ENCODE assay signal across 8 mouse cellular contexts in genomic region chr6:134773961-134774360, GRCm38 (mm10). TPM values are rescaled to one million over a fixed set of nuclear protein-coding genes. Genes with fewer than 3 reads are reported as not detected.
A peak's percentile ranks its signal among the peaks of the same experiment; 100 is the strongest.
DNase-seq lines count a peak whose midpoint lies in the region; ATAC-seq and TF ChIP-seq lines count a peak whose summit lies in the region.

No protein-coding gene starts in this region.

- peak overlapping the region; percentile 25; the same call in 1 of the 2 replicates for H3K4me2 ChIP-seq in stomach, embryonic 15.5 days
- no peak overlapping the region for H3K4me2 ChIP-seq in hindbrain, embryonic 14.5 days (replicated peaks)

- peak in 1 of 2 experiments; percentile 28; a peak in 2 of 4 replicates for TF ChIP-seq EP300 in MEL (IDR thresholded peaks at IDR 0.05; ENCODE audit: low read depth in 1 of 2, low read length in 2 of 2)

- TF ChIP-seq RAD21 in MEL (IDR thresholded peaks at IDR 0.05; ENCODE audit: low read depth, low read length) = no peak

- TF ChIP-seq POLR2A in MEL (IDR thresholded peaks at IDR 0.05; ENCODE audit: control insufficient read depth in 1 of 2, insufficient read depth in 1 of 2, low read depth in 1 of 2, low read length in 2 of 2, poor library complexity in 1 of 2) = no peak

- no peaks in the 10 kb centered on the region for H3K79me2 ChIP-seq in MEL (ENCODE audit: control insufficient read depth, insufficient read depth, low read length, poor library complexity)

- no peak for TF ChIP-seq CTCF in MEL (IDR thresholded peaks at IDR 0.05 in 2 of 3, conservative IDR thresholded peaks at IDR 0.05 in 1 of 3; ENCODE audit: control insufficient read depth in 1 of 3, insufficient read depth in 1 of 3, low read depth in 2 of 3, low read length in 3 of 3, poor library complexity in 1 of 3, severe bottlenecking in 1 of 3)

- peak; percentile 91 for ATAC-seq in stomach, embryonic 15.5 days (ENCODE audit: insufficient read depth, low FRiP score, low read depth)
- no peak for ATAC-seq in hindbrain, embryonic 14.5 days (ENCODE audit: low FRiP score)

- DNase-seq in MEL (ENCODE audit: low read depth, low spot score) = peak; percentile 73
- peak; percentile 79 for DNase-seq in brain, adult 2 months (ENCODE audit: low read depth, low spot score)
- DNase-seq in heart, adult 11 months = peak; percentile 95
- DNase-seq in kidney, postnatal 10 days = peak; percentile 27
- DNase-seq in frontal cortex, adult 2 months (ENCODE audit: extremely low spot score in 1 of 2, low spot score in 1 of 2) = no peak
- DNase-seq in hindbrain, embryonic 14.5 days (ENCODE audit: low spot score) = no peak
- no peak for DNase-seq in urinary bladder, postnatal 25 days (ENCODE audit: low spot score)

- H3K9ac ChIP-seq in MEL (ENCODE audit: control insufficient read depth, low read depth, low read length, poor library complexity, severe bottlenecking) = no peak overlapping the region
- no peak overlapping the region for H3K9ac ChIP-seq in stomach, embryonic 15.5 days
- no peak overlapping the region for H3K9ac ChIP-seq in hindbrain, embryonic 14.5 days

- no peak overlapping the region for H3K4me3 ChIP-seq in MEL (ENCODE audit: control insufficient read depth in 1 of 2, insufficient read depth in 1 of 2, low read depth in 2 of 2, low read length in 2 of 2)
- H3K4me3 ChIP-seq in stomach, embryonic 15.5 days (replicated peaks) = no peak overlapping the region
- no peak overlapping the region for H3K4me3 ChIP-seq in hindbrain, embryonic 14.5 days (replicated peaks; ENCODE audit: low read length)

- H3K27ac ChIP-seq in MEL (ENCODE audit: control insufficient read depth, low read depth, low read length) = no peak overlapping the region
- H3K27ac ChIP-seq in stomach, embryonic 15.5 days = peak overlapping the region; percentile 57
- no peak overlapping the region for H3K27ac ChIP-seq in hindbrain, embryonic 14.5 days

- no peaks in the 10 kb centered on the region for H3K9me3 ChIP-seq in MEL (replicated peaks; ENCODE audit: insufficient read depth, low read length)
- no peaks in the 10 kb centered on the region for H3K9me3 ChIP-seq in stomach, embryonic 15.5 days
- no peaks in the 10 kb centered on the region for H3K9me3 ChIP-seq in hindbrain, embryonic 14.5 days (ENCODE audit: control insufficient read depth, low read length)

- peaks cover 0 to 7% of the 10 kb centered on the region in 2 experiments; a peak in 3 of 4 replicates for H3K4me1 ChIP-seq in MEL (ENCODE audit: control insufficient read depth in 1 of 2, insufficient read depth in 2 of 2, low read length in 2 of 2)
- H3K4me1 ChIP-seq in stomach, embryonic 15.5 days = no peaks in the 10 kb centered on the region
- no peaks in the 10 kb centered on the region for H3K4me1 ChIP-seq in hindbrain, embryonic 14.5 days (replicated peaks; ENCODE audit: control insufficient read depth, insufficient read depth, low read length)

- H3K27me3 ChIP-seq in MEL (ENCODE audit: control insufficient read depth in 1 of 2, insufficient read depth in 2 of 2, low read length in 2 of 2) = no peaks in the 10 kb centered on the region
- no peaks in the 10 kb centered on the region for H3K27me3 ChIP-seq in stomach, embryonic 15.5 days (replicated peaks)
- no peaks in the 10 kb centered on the region for H3K27me3 ChIP-seq in hindbrain, embryonic 14.5 days (ENCODE audit: control insufficient read depth, insufficient read depth, low read length)

- H3K36me3 ChIP-seq in MEL (ENCODE audit: control insufficient read depth in 1 of 2, insufficient read depth in 2 of 2, low read length in 2 of 2) = peaks cover 0 to 9% of the 10 kb centered on the region in 2 experiments; a peak in 3 of 4 replicates
- H3K36me3 ChIP-seq in stomach, embryonic 15.5 days = no peaks in the 10 kb centered on the region
- H3K36me3 ChIP-seq in hindbrain, embryonic 14.5 days (replicated peaks; ENCODE audit: control insufficient read depth, insufficient read depth) = no peaks in the 10 kb centered on the region

- 22% methylated on average over 3 of the region's 3 CpGs for WGBS in stomach, embryonic 15.5 days
- WGBS in hindbrain, embryonic 14.5 days = 57% methylated on average over 3 of the region's 3 CpGs

TF ChIP-seq in MEL, 35 proteins besides CTCF, POLR2A, EP300 and RAD21:
- TF ChIP-seq KAT2A (conservative IDR thresholded peaks at IDR 0.05; ENCODE audit: low read depth, low read length) = no peak
- TF ChIP-seq MEF2A (IDR thresholded peaks at IDR 0.05; ENCODE audit: extremely low read depth, insufficient replicate concordance, low read depth, low read length, poor library complexity, severe bottlenecking) = peak; percentile 91
- TF ChIP-seq GATA1 (IDR thresholded peaks at IDR 0.05; ENCODE audit: low read depth, low read length) = peak; percentile 28; the same call in 1 of the 2 replicates
- peak; percentile 63 for TF ChIP-seq NRF1 (IDR thresholded peaks at IDR 0.05; ENCODE audit: insufficient read depth, low read depth, low read length, poor library complexity, severe bottlenecking)
- no peak for TF ChIP-seq POLR2AphosphoS2 (IDR thresholded peaks at IDR 0.05; ENCODE audit: low read length)
- no peak for TF ChIP-seq UBTF (IDR thresholded peaks at IDR 0.05; ENCODE audit: borderline replicate concordance, insufficient read depth, low read depth, low read length)
- peak; percentile 67 for TF ChIP-seq ETS1 (IDR thresholded peaks at IDR 0.05; ENCODE audit: low read depth, low read length)
- no peak for TF ChIP-seq MAFK (IDR thresholded peaks at IDR 0.05; ENCODE audit: borderline replicate concordance, low read depth, low read length)
- TF ChIP-seq BHLHE40 (IDR thresholded peaks at IDR 0.05; ENCODE audit: borderline replicate concordance, low read depth, low read length) = no peak
- TF ChIP-seq ZKSCAN1 (IDR thresholded peaks at IDR 0.05; ENCODE audit: low read depth, low read length) = no peak
- no peak for TF ChIP-seq USF2 (IDR thresholded peaks at IDR 0.05; ENCODE audit: borderline replicate concordance in 1 of 2, insufficient read depth in 1 of 2, low read depth in 1 of 2, low read length in 2 of 2)
- no peak for TF ChIP-seq CHD1 (IDR thresholded peaks at IDR 0.05; ENCODE audit: low read depth, low read length)
- TF ChIP-seq TBP (IDR thresholded peaks at IDR 0.05; ENCODE audit: low read depth, low read length) = no peak
- TF ChIP-seq MAZ (IDR thresholded peaks at IDR 0.05; ENCODE audit: low read depth, low read length) = no peak
- TF ChIP-seq RCOR1 (IDR thresholded peaks at IDR 0.05; ENCODE audit: low read depth, low read length) = no peak
- no peak for TF ChIP-seq CHD2 (IDR thresholded peaks at IDR 0.05; ENCODE audit: low read length)
- peak; percentile 18; the same call in 1 of the 2 replicates for TF ChIP-seq SIN3A (IDR thresholded peaks at IDR 0.05; ENCODE audit: low read length)
- no peak for TF ChIP-seq HCFC1 (IDR thresholded peaks at IDR 0.05; ENCODE audit: low read depth, low read length)
- TF ChIP-seq TCF12 (IDR thresholded peaks at IDR 0.05; ENCODE audit: low read depth, low read length) = 0 out of 2 replicates have a peak, but pooled peaks have one; percentile 25

RNA-seq across cellular contexts. Expression of gene Dusp16, which starts 18.5 kb away (rescaled TPM):
- 1.9 and 2.2 TPM in 2 replicates for total RNA-seq in MEL (2012; rRNA removed)
- 1 to 10 TPM in 1 of 2 experiments, not detected in 1; 6.9 TPM for polyA plus RNA-seq in MEL (2012; ENCODE audit: insufficient read depth in 1 of 2, insufficient read length in 2 of 2, low read depth in 1 of 2, low replicate concordance in 2 of 2, missing spikeins in 1 of 2)
- polyA plus RNA-seq in stomach, embryonic 15.5 days (2015; fragmentation: Nextera tagmentation; extraction: Ambion mirVana) = 15.6 and 15.7 TPM in 2 replicates
- polyA plus RNA-seq in frontal cortex, adult 2 months (2012; rRNA removed) = 7.3 and 8.4 TPM in 2 replicates
- 5.4 and 5.7 TPM in 2 replicates for polyA plus RNA-seq in hindbrain, embryonic 14.5 days (2014; fragmentation: Nextera tagmentation; extraction: Ambion mirVana)

RNA-seq across cellular contexts. Expression of gene Crebl2, which starts 56.0 kb away (rescaled TPM):
- total RNA-seq in MEL (2012; rRNA removed) = 1.5 and 2.1 TPM in 2 replicates
- 1 to 10 TPM in 1 of 2 experiments, not detected in 1; 3.7 TPM for polyA plus RNA-seq in MEL (2012; ENCODE audit: insufficient read depth in 1 of 2, insufficient read length in 2 of 2, low read depth in 1 of 2, low replicate concordance in 2 of 2, missing spikeins in 1 of 2)
- 3.6 TPM in 2 replicates for polyA plus RNA-seq in stomach, embryonic 15.5 days (2015; fragmentation: Nextera tagmentation; extraction: Ambion mirVana)
- 29.2 and 30.2 TPM in 2 replicates for polyA plus RNA-seq in frontal cortex, adult 2 months (2012; rRNA removed)
- polyA plus RNA-seq in hindbrain, embryonic 14.5 days (2014; fragmentation: Nextera tagmentation; extraction: Ambion mirVana) = 3.2 and 3.3 TPM in 2 replicates

Comparison
In these comparisons a context has a peak if more than half of its experiments do, and no peak if none do; other contexts are left out.
1. DNase-seq: peak in MEL (single experiment), brain, adult 2 months (single experiment), heart, adult 11 months (single experiment) and kidney, postnatal 10 days (single experiment); none in frontal cortex, adult 2 months (0 of 2), hindbrain, embryonic 14.5 days (single experiment) and urinary bladder, postnatal 25 days (single experiment).